30 mouse cellular contexts compared by ENCODE assay signal in the genomic region with DNA sequence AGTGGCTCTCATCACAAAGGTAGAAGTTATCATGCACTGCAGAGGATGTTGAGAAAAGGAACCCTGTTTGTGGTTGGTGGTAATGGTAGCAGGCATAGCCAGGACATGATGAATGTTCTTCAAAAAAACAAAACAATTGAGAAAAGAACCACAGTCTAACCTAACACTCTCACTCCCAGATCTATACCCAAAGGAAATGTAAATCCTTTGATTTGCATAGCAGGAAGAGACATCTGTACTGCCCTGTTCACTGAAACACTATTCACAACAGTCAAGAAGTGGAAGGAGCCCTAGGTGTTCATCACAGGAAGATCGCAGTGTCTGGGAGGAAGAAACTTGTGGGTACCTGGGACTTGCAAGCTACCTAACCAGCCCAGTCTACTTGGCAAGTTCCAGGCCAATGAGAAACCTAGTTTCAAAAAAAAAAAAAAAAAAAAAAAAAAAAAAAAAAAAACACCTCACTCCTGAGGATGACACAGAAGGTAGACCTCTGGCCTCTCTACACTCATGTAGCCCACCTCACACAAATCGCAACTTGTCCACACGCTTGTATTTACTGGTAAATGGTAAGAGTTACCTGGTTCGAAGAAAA.
"Had no signal": no experiment of that assay in that cellular context is flagged by ENCODE, and none has a peak within 500 bp of the region (broad histone marks: within the 10 kb centered on the region; RNA-seq: fewer than 3 reads in every experiment).

No protein-coding gene starts in this region.

- H3K36me3 ChIP-seq: embryonic facial prominence, embryonic 10.5 days; embryonic facial prominence, embryonic 12.5 days; embryonic facial prominence, embryonic 13.5 days; embryonic facial prominence, embryonic 15.5 days; forebrain, embryonic 10.5 days; forebrain, embryonic 12.5 days; forebrain, embryonic 15.5 days; heart, embryonic 10.5 days; heart, embryonic 12.5 days had no signal

- H3K9ac ChIP-seq: embryonic facial prominence, embryonic 12.5 days; embryonic facial prominence, embryonic 13.5 days; embryonic facial prominence, embryonic 15.5 days; forebrain, embryonic 12.5 days; forebrain, embryonic 13.5 days; forebrain, embryonic 15.5 days; forebrain, postnatal 0 days; heart, embryonic 12.5 days had no signal

- H3K27me3 ChIP-seq: embryonic facial prominence, embryonic 12.5 days; embryonic facial prominence, embryonic 13.5 days; embryonic facial prominence, embryonic 15.5 days; forebrain, embryonic 12.5 days; forebrain, embryonic 13.5 days; forebrain, embryonic 15.5 days; heart, embryonic 12.5 days had no signal

- DNase-seq: cerebellum, adult 8-10 months; cerebellum, adult 9-10 months; cerebellum, adult 9-11 months; cerebellum, postnatal 10 days; cerebellum, postnatal 14 days; cerebellum, postnatal 25 days; cerebellum, postnatal 36 days; embryo, embryonic 11 days; forebrain, postnatal 0 days; gastrocnemius, adult 2 months; gastrocnemius, postnatal 10 days; gastrocnemius, postnatal 14 days; gastrocnemius, postnatal 25 days; gastrocnemius, postnatal 36 days; heart, adult 18-20 months; heart, adult 2 months had no signal

- H3K4me3 ChIP-seq: embryonic facial prominence, embryonic 10.5 days; embryonic facial prominence, embryonic 12.5 days; embryonic facial prominence, embryonic 13.5 days; embryonic facial prominence, embryonic 15.5 days; erythroblast, embryonic 14.5 days; forebrain, embryonic 10.5 days; forebrain, embryonic 12.5 days; forebrain, embryonic 13.5 days; forebrain, embryonic 15.5 days; gastrocnemius, adult 2 months; heart, adult 2 months; heart, embryonic 10.5 days; heart, embryonic 12.5 days had no signal

- H3K9me3 ChIP-seq: embryonic facial prominence, embryonic 10.5 days; embryonic facial prominence, embryonic 12.5 days; embryonic facial prominence, embryonic 13.5 days; embryonic facial prominence, embryonic 15.5 days; forebrain, embryonic 10.5 days; forebrain, embryonic 12.5 days; forebrain, embryonic 13.5 days; forebrain, embryonic 15.5 days; heart, embryonic 10.5 days; heart, embryonic 12.5 days had no signal

- ATAC-seq: forebrain, embryonic 13.5 days; forebrain, embryonic 14.5 days; forebrain, embryonic 15.5 days; forebrain, embryonic 16.5 days; forebrain, postnatal 0 days had no signal

- H3K27ac ChIP-seq: embryonic facial prominence, embryonic 10.5 days; embryonic facial prominence, embryonic 12.5 days; embryonic facial prominence, embryonic 13.5 days; embryonic facial prominence, embryonic 15.5 days; forebrain, embryonic 10.5 days; forebrain, embryonic 12.5 days; forebrain, embryonic 13.5 days; forebrain, embryonic 15.5 days; gastrocnemius, adult 2 months; heart, adult 2 months; heart, embryonic 10.5 days had no signal

- H3K4me2 ChIP-seq: embryonic facial prominence, embryonic 12.5 days; embryonic facial prominence, embryonic 13.5 days; embryonic facial prominence, embryonic 15.5 days; forebrain, embryonic 12.5 days; forebrain, embryonic 13.5 days; forebrain, embryonic 15.5 days; heart, embryonic 11.5 days; heart, embryonic 12.5 days had no signal
